Mouse (Mus musculus) G1E (cell line): Measurements from ENCODE around the gene Tti1.

Source experiments
- CTCF ChIP-seq: IDR thresholded peaks from 2 replicates; pipeline ENCODE4 v1.5.1; 2012; ENCODE audit warnings: low read depth, low read length, inconsistent platforms, mixed read lengths
- GATA1 ChIP-seq: IDR thresholded peaks from 2 replicates; pipeline ENCODE4 v1.6.1; 2012; ENCODE audit warnings: borderline replicate concordance, low read length, inconsistent platforms, mixed read lengths
- GATA2 ChIP-seq: IDR thresholded peaks from 2 replicates; pipeline ENCODE4 v1.6.1; 2012; ENCODE audit warnings: low read depth, low read length, inconsistent platforms, borderline replicate concordance
- POLR2AphosphoS5 ChIP-seq: IDR thresholded peaks from 2 replicates; pipeline ENCODE4 v1.6.1; 2012; ENCODE audit warnings: low read depth, low read length, inconsistent platforms; ENCODE audit not compliant: insufficient replicate concordance
- TAL1 ChIP-seq: conservative IDR thresholded peaks from 2 replicates; pipeline ENCODE4 v1.6.1; 2012; ENCODE audit warnings: low read depth, low read length, inconsistent platforms, mixed read lengths

DNA sequence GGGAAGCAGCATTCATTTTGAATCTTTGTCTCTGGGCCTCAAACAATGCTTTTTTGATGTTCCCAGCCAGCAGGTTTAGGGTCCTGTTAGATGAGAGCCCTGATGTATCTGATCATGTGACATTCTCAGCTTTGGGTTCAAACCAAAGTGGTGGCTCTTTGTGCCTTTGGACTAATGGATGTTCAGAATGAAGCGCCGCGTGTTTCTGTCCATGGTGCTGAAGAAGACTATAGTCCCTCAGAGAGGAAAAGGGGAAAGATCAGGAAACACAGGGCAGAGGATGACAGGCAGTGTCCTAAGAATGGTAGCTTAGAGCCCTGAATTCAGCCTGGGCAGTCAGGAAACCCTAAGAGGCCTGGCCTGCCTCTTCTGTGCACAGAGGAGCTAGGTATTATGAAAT is 57.6 kb downstream of the Tti1 start:
- no peak for TF ChIP-seq CTCF
- TF ChIP-seq GATA2, result no peak
- TF ChIP-seq GATA1, result no peak
- TF ChIP-seq TAL1, result no peak
- TF ChIP-seq POLR2AphosphoS5, result no peak
